Mouse (Mus musculus): ENCODE data around the gene Spocd1. TPM values are rescaled to one million over a fixed set of nuclear protein-coding genes. Genes with fewer than 3 reads are reported as not detected.

Spocd1 gene
- total RNA-seq, 2 experiments from 2014 or later, result not detected

- no peak for DNase-seq
- intact Hi-C loops (cut with DNase I), result no loop called here
Observed at GRCm38 (mm10) chr4:129994728-129995127, 65.7 kb downstream of the Spocd1 start.

- no peak for DNase-seq
Observed at GRCm38 (mm10) chr4:129995255-129995654, 66.2 kb downstream of the Spocd1 start.

GRCm38 (mm10) chr4:129996015-129996414 is 67.0 kb downstream of the Spocd1 start:
- intact Hi-C loops (cut with DNase I), result no loop called here
- no peak for DNase-seq

More at GRCm38 (mm10) chr4:129995255-129995654, 66.2 kb downstream of the Spocd1 start:
- intact Hi-C loops (cut with DNase I), result no loop called here

- intact Hi-C loops (cut with DNase I), result no loop called here
- no peak for DNase-seq
Observed at GRCm38 (mm10) chr4:129998124-129998523, 69.1 kb downstream of the Spocd1 start.

GRCm38 (mm10) chr4:130001710-130002109 is 72.7 kb downstream of the Spocd1 start:
- no peak for DNase-seq
- intact Hi-C loops (cut with DNase I), result no loop called here

GRCm38 (mm10) chr4:130002157-130002556 is 73.1 kb downstream of the Spocd1 start:
- intact Hi-C loops (cut with DNase I), result no loop called here
- DNase-seq, result no peak

- intact Hi-C loops (cut with DNase I), result no loop called here
- DNase-seq, result no peak
Observed at GRCm38 (mm10) chr4:130005593-130005992, 76.5 kb downstream of the Spocd1 start.

GRCm38 (mm10) chr4:130006533-130006932 is 77.5 kb downstream of the Spocd1 start:
- DNase-seq, result no peak
- intact Hi-C loops (cut with DNase I), result no loop called here

Other genes with a start within 250 kb of the Spocd1 start
- gene Tmem39b, start 232.4 kb upstream of the Spocd1 start, total RNA-seq (2021), result 1 to 10 TPM; 2.5 to 3.3 TPM
- 10 to 100 TPM; 20.2 to 26.5 TPM for gene Khdrbs1, start 186.9 kb upstream of the Spocd1 start, total RNA-seq (2021)
- gene Ptp4a2, start 118.0 kb upstream of the Spocd1 start, total RNA-seq (2021), result 100 to 1,000 TPM; 615 to 657 TPM
- gene Adgrb2, start 55.6 kb downstream of the Spocd1 start, total RNA-seq (2021), result 1 to 10 TPM in 1 of 2 experiments, under 1 TPM in 1; 0.54 to 1.2 TPM
- 1 to 10 TPM; 6.9 to 7.7 TPM for gene Col16a1, start 118.6 kb downstream of the Spocd1 start, total RNA-seq (2021)
- 10 to 100 TPM; 32.0 to 34.3 TPM for gene Pef1, start 173.3 kb downstream of the Spocd1 start, total RNA-seq (2021)
- not detected for gene Hcrtr1, start 210.1 kb downstream of the Spocd1 start, total RNA-seq (2021)
- 10 to 100 TPM; 17.0 to 28.2 TPM for gene Tinagl1, start 245.9 kb downstream of the Spocd1 start, total RNA-seq (2021)

Data from gastrocnemius, postnatal 36 days (tissue).